Mouse (Mus musculus) lung, adult 2 months (tissue): ENCODE results near the gene Zc3h6. TPM values are rescaled to one million over a fixed set of nuclear protein-coding genes. Genes with fewer than 3 reads are reported as not detected.

ENCODE experiments used
- DNase-seq: peaks from one replicate; pipeline ENCODE4 v3.0.0; 2022
- H3K4me1 ChIP-seq: fragments of 200-500 bp; 2 replicates; pipeline ENCODE4 v1.6.1; 2011; ENCODE audit warnings: low read length; ENCODE audit not compliant: control insufficient read depth, insufficient read depth
- H3K4me3 ChIP-seq: fragments of 200-500 bp; replicated peaks from 2 replicates; pipeline ENCODE3; 2011; ENCODE audit warnings: low read depth, mild to moderate bottlenecking, control low read depth, low read length; ENCODE audit errors: extremely low read depth
- CTCF ChIP-seq: fragments of 200-500 bp; IDR thresholded peaks from 2 replicates; pipeline ENCODE4 v1.5.1; 2011; ENCODE audit warnings: mild to moderate bottlenecking, low read length, control low read depth; ENCODE audit not compliant: insufficient read depth
- POLR2A ChIP-seq: fragments of 200-500 bp; IDR thresholded peaks from 2 replicates; pipeline ENCODE4 v1.6.1; 2011; ENCODE audit warnings: low read depth, mild to moderate bottlenecking, control low read depth, low read length, borderline replicate concordance; ENCODE audit errors: extremely low read depth
- WGBS: fragments of 180-500 bp; shearing (Covaris S2); methylation state at CpG from one replicate; pipeline ENCODE4 v1.1.7; 2018; 5-methylcytosine and 5-hydroxymethylcytosine counted together
- polyA plus RNA-seq: library from polyadenylated mRNA; depleted of rRNA; stranded (reverse); fragments of >200 nt; gene quantifications from 2 replicates; pipeline ENCODE4 v1.2.3, GENCODE M21; 2012; rRNA removed

Zc3h6 gene
- 1.00 and 1.3 TPM in 2 replicates for polyA plus RNA-seq

DNA sequence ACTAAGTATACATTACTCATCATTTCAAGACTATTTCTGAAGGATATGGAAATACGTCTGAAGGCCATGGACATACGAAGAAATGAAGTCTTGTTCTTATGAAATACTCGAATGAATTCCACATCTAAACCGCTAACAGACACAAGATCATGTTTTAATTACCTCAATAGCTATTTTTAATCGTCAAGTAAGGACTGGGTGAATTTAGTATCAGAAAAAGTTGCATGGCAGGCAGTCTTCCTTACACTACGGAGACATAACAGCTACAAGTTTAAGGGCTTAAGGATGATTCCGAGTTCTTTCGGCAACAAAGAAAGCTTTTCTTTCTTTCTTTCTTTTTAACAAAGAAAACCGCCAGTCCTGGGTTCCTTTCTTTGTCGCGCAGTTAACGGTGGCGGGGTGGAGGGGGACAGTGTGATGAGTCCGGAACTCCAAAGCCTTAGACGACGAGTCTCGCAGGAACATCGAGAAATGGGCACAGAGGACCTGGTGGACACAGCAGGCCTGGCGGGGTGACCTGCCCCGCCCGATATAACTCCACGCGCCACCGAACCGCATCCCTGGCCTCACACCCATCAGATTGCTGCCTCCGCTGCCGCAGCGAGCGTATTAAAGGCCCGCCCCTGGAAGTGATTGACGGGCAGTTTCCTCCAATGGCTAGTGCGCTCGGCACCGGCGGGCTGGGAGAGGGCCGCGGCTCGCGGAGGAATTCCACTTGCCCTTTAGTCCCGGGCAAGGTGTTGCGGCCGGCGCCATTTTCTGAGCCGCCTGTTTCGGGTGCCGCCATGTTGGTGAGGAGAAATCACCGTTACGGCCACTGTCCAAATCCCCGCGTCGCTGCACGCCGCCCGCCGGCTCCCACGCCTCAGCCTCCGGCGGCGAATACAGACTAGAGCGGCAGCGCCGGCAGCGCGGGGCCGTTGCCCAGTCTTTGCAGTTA is at the start of gene Zc3h6:
Gene Zc3h6 (plus strand): TSS at position 762 of the 940 bp plus-strand sequence.
- peak; percentile 99 for DNase-seq
- Histone ChIP-seq H3K4me3 (peak within 1 kb of the TSS; percentile 79), H3K4me1 (peaks cover 2% of the 10 kb centered on the region; the same call in 1 of the 2 replicates)
- under 1% methylated on average over 65 of the region's 65 CpGs for WGBS
- TF ChIP-seq CTCF (no peak), POLR2A (peak; percentile 98)

DNA sequence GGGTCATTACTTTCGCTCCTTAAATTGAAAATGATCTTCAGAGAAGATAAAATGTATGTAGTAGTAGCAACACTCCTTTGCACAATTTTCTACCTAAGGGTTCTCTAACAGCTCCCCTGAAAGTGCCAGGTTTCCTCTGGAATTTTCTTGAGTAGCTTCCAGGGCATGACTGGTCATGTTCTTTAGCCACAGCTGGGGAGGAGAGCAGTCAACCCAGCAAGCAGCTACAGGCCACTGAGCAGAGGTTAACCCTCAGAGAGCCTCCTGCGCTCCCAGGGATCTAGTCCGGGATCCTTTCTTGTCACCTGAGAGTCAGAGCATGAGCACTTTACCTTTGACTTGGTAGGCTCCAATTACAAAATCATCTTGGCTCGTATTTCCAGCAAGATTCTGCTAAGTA is 42.4 kb upstream of the Zc3h6 start:
- 88% methylated on average over 4 of the region's 4 CpGs for WGBS
- no peaks in the 10 kb centered on the region for H3K4me1 ChIP-seq
- DNase-seq, result no peak
- no peak for TF ChIP-seq CTCF
- TF ChIP-seq POLR2A, result no peak
- no peak overlapping the region for H3K4me3 ChIP-seq

- H3K4me1 ChIP-seq, result no peaks in the 10 kb centered on the region
- no peak overlapping the region for H3K4me3 ChIP-seq
- DNase-seq, result no peak
- TF ChIP-seq CTCF (no peak), POLR2A (no peak)
- 76% methylated on average over 3 of the region's 3 CpGs for WGBS
These were observed 38.8 kb upstream of the Zc3h6 start for GRCm38 (mm10) chr2:128928446-128928845.

DNA sequence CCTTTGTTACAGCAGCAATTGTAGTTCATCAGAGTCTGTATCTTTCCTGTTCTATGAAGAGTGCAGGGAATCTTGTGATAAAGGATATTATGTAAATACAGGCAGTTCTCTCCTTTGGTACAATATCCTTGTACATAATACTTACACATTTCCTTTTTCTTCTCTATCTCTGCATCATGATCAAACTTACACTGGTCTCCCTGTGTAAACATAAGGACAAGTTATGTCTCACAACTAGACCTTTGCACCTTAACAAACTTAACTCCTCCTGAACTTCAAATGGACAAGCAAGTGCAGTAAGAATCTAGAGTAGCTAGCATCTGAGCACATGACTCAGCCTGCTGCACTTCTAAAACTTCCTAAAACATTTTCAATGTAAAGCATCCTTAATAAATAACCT is 36.5 kb upstream of the Zc3h6 start:
- no peak for DNase-seq
- TF ChIP-seq CTCF (no peak), POLR2A (no peak)
- H3K4me3 ChIP-seq, result no peak overlapping the region
- H3K4me1 ChIP-seq, result no peaks in the 10 kb centered on the region

DNA sequence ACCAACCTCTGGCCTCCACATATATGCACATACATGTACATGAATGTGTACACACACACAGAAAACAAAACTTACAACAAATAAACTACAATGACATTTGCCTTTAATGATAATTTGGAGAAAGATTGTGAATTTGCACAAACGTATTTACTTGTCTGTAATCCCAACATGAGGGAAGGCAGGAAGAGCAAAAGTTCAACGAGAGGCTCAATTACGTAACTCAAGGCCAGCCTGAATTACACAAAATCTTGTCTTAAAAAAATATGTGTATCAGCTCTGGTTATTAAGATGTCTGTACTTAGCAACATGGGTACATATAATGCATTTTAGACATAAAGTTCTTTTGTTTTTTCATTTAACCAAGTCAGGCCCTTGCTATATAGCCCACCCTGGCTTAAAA is 30.9 kb upstream of the Zc3h6 start:
- TF ChIP-seq POLR2A (no peak), CTCF (no peak)
- DNase-seq, result no peak
- no peak overlapping the region for H3K4me3 ChIP-seq
- WGBS, result 67% methylated on average over 3 of the region's 3 CpGs
- no peaks in the 10 kb centered on the region for H3K4me1 ChIP-seq

DNA sequence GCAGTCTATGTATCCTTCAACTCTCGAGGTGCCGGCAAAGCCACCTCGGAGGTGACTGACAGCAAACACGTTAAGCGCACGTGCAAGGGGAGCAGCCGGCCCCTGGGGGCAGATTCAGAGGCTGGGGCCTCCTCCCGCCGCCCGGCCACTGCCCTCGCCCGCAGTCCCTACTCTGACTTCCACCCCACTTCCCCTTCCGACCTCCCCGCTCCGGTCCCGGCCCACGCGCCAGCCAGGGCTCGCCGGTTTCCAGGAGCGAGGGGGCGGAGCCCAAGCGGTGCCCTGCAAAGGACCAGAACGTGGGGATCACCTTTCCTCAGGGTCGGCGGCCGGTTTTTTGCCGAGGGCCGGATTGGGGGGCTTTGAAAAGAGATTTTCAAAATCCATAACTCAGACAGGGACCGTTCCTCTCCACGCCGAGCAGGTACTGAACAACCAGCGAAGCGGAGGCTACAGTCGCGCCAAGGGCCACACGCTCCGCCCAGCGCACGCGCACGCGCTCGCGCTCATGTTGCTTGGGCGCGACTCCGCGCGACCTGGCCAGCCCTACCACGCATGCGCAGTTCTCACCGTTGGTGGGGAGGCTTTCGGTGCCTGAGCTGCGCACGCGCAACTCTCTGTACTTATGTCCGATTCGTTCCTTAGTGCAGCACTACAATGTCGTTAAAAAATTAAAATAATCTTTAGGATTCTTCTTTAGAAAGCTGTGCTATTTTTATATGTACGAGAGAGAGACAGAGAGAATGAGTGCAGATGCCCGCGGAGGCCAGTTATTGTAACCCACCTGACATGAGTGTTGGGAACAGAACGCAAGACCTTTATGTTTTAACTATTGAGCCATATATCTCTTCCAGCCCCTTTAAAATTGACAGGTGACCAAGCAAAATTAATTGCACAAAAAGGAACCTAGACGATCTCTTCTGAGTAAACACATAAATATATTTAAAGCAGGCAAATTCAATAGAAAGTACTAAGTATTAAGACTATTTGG is 23.4 kb upstream of the Zc3h6 start, which contains the start of gene Zc3h8:
Gene Zc3h8 (minus strand): TSS at position 540 of the 991 bp plus-strand sequence.
- WGBS, result 1% methylated on average over 65 of the region's 65 CpGs
- TF ChIP-seq CTCF (no peak), POLR2A (peak; percentile 86; the same call in 1 of the 2 replicates)
- peak; percentile 93 for DNase-seq
- Histone ChIP-seq H3K4me3 (peak within 1 kb of the TSS; percentile 80), H3K4me1 (no peaks in the 10 kb centered on the region; the same call in 1 of the 2 replicates)

GRCm38 (mm10) chr2:128947962-128948588 is 19.1 kb upstream of the Zc3h6 start:
- TF ChIP-seq POLR2A (no peak), CTCF (peak; percentile 44; the same call in 1 of the 2 replicates)
- DNase-seq, result no peak
- Histone ChIP-seq H3K4me3 (no peak overlapping the region), H3K4me1 (no peaks in the 10 kb centered on the region)
- WGBS, result 33% methylated on average over 6 of the region's 6 CpGs

- Histone ChIP-seq H3K4me3 (no peak overlapping the region), H3K4me1 (no peaks in the 10 kb centered on the region)
- TF ChIP-seq CTCF (no peak), POLR2A (no peak)
- DNase-seq, result no peak
These were observed 13.0 kb upstream of the Zc3h6 start for GRCm38 (mm10) chr2:128954186-128954585.

GRCm38 (mm10) chr2:128965505-128966105 is 1.6 kb upstream of the Zc3h6 start:
- no peak for DNase-seq
- WGBS, result 75% methylated on average over 5 of the region's 5 CpGs
- H3K4me3 ChIP-seq, result no peak overlapping the region
- TF ChIP-seq POLR2A, result no peak
- TF ChIP-seq CTCF, result no peak
- peaks cover 2% of the 10 kb centered on the region; the same call in 1 of the 2 replicates for H3K4me1 ChIP-seq
